Mouse (Mus musculus) lung, postnatal 0 days (tissue): ENCODE measurements at regions not wholly inside any gene's neighbourhood (a gene's known extent, or its start where the extent isn't known, plus 50 kb on each side); places are given as distances from the start of the nearest gene placed in this dataset.

ENCODE experiments used
- CTCF ChIP-seq: IDR thresholded peaks from 2 replicates; pipeline ENCODE4 v1.5.1; 2016; ENCODE audit warnings: antibody characterized with exemption, mild to moderate bottlenecking
- EP300 ChIP-seq: IDR thresholded peaks from 2 replicates; pipeline ENCODE4 v1.6.1; 2016; ENCODE audit warnings: antibody characterized with exemption, mild to moderate bottlenecking, control low read depth

DNA sequence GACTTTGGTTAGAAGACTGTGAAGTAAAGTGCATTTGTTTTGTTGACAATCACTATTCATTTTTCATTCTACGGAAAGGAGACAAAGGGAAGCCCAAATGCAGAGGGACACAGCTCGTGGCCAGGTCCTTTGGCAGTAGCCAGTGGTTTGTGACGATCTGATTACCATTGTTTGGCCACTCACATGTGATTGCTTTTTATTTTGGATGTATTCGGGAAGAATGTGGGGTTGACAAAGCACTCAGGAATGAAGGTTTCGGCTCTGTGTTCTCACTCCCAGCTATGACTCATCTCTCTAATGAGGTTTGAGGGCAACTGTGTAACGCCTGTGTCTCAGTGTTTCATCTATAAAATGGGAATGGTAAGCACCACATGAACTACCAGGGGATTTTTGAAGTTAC is 234.5 kb upstream of the Gm15217 start:
- TF ChIP-seq EP300 (no peak), CTCF (no peak)
